Mouse (Mus musculus): ENCODE data around the gene Ptma.

DNA sequence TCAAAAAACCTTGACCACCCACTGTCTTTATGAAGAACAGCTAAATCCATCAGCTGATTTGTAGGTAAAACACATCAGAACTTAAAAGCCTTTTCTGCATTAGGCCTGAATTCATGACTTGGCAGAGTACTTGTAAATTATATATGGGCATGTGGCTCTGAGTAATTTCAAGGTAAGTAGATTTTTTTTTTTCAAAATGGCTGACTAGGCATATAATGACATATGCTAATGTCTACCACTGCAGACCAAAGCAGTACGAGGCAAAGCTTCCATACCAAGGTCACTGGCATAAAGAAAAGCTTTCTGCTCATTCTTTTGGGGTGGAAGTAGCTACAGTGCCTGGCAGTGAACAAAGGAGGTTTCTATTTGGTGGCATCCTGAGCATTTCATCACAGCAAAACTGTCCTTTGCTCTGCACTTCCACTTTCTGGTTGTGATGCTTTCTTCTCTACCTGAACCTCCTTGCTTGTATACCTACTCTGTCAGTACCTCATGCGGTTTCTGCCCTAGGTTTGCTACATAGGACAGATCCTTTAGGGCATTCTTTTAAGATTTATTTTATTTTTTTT is 42.9 kb downstream of the Ptma start:
- no peak for TF ChIP-seq CTCF (IDR thresholded peaks at IDR 0.05)
- no peak for TF ChIP-seq EP300 (IDR thresholded peaks at IDR 0.05)

Data from lung, postnatal 0 days (tissue).